ENCODE assay signal across 9 mouse cellular contexts in genomic region chr13:84345791-84346511, GRCm38 (mm10).
DNase-seq lines count a peak whose midpoint lies in the region; ATAC-seq and TF ChIP-seq lines count a peak whose summit lies in the region.
"Had no signal": no experiment of that assay in that cellular context is flagged by ENCODE, and none has a peak within 500 bp of the region (broad histone marks: within the 10 kb centered on the region; RNA-seq: fewer than 3 reads in every experiment).

No protein-coding gene starts in this region.

- no peak for ATAC-seq in frontal cortex, adult (ENCODE audit: low TSS enrichment)
- ATAC-seq in embryonic facial prominence, embryonic 11.5 days (replicated peaks; ENCODE audit: insufficient number of reproducible peaks, low FRiP score, low TSS enrichment, low read depth), result no peak

- H3K27me3 ChIP-seq in ES-Bruce4 (ENCODE audit: control insufficient read depth, insufficient read depth, low read length, poor library complexity, severe bottlenecking), result peaks cover 9% of the 10 kb centered on the region; the same call in 1 of the 2 replicates
- H3K27me3 ChIP-seq in embryonic facial prominence, embryonic 11.5 days (ENCODE audit: control insufficient read depth, insufficient read depth, low read length), result peaks cover 23% of the 10 kb centered on the region

- WGBS in embryonic facial prominence, embryonic 11.5 days, result under 1% methylated on average over 30 of the region's 30 CpGs

- intact Hi-C loops in left cerebral cortex, postnatal 10 days (cut with DNase I), result loop anchor here (1.0 to 5.0 kb wide), 6 partner anchors 266 to 684 kb away; no protein-coding TSS in a partner anchor

- H3K4me2 ChIP-seq in embryonic facial prominence, embryonic 11.5 days (ENCODE audit: low read depth, low read length), result no peak overlapping the region; the same call in 1 of the 2 replicates
- H3K4me2 ChIP-seq: liver, embryonic 13.5 days had no signal

- peak overlapping the region; percentile 10; the same call in 1 of the 2 replicates for H3K4me3 ChIP-seq in ES-Bruce4 (ENCODE audit: low read depth, low read length)
- H3K4me3 ChIP-seq in embryonic facial prominence, embryonic 11.5 days (ENCODE audit: low read depth, low read length), result no peak overlapping the region
- H3K4me3 ChIP-seq: liver, embryonic 13.5 days had no signal

- H3K27ac ChIP-seq in ES-Bruce4 (ENCODE audit: insufficient read depth, low read length), result no peak overlapping the region
- 0 out of 2 replicates have a peak overlapping the region, but pooled peaks have one; percentile 20 for H3K27ac ChIP-seq in embryonic facial prominence, embryonic 11.5 days (replicated peaks; ENCODE audit: low read depth, low read length)
- H3K27ac ChIP-seq: liver, embryonic 13.5 days had no signal

- H3K9me3 ChIP-seq in ES-Bruce4 (replicated peaks; ENCODE audit: control insufficient read depth, insufficient read depth, low read length, poor library complexity, severe bottlenecking), result no peaks in the 10 kb centered on the region
- H3K9me3 ChIP-seq in embryonic facial prominence, embryonic 11.5 days (replicated peaks; ENCODE audit: control insufficient read depth, low read length), result no peaks in the 10 kb centered on the region
- H3K9me3 ChIP-seq: liver, embryonic 13.5 days had no signal

- TF ChIP-seq POLR2A in ES-Bruce4 (IDR thresholded peaks at IDR 0.05; ENCODE audit: insufficient read depth, low read length), result no peak

- TF ChIP-seq EP300 in ES-Bruce4 (IDR thresholded peaks at IDR 0.05; ENCODE audit: insufficient read depth, low read depth, low read length), result no peak

- no peak overlapping the region for H3K9ac ChIP-seq in ES-Bruce4 (ENCODE audit: low read depth, poor library complexity, severe bottlenecking)
- peak overlapping the region; percentile 13 for H3K9ac ChIP-seq in embryonic facial prominence, embryonic 11.5 days (replicated peaks; ENCODE audit: low read length)
- H3K9ac ChIP-seq: liver, embryonic 13.5 days had no signal

- DNase-seq in frontal cortex, postnatal 10 days (ENCODE audit: low spot score in 2 of 2), result peak; percentile 26 to 46
- peak; percentile 39 for DNase-seq in embryonic facial prominence, embryonic 11.5 days (ENCODE audit: low spot score)
- DNase-seq in left cerebral cortex, postnatal 10 days (ENCODE audit: extremely low spot score in 1 of 2, low spot score in 2 of 2), result peak; percentile 49 to 53
- peak; percentile 59 for DNase-seq in retina, postnatal 1 day
- DNase-seq in urinary bladder, adult 18-20 months (ENCODE audit: low spot score in 2 of 2), result no peak
- no peak for DNase-seq in adrenal gland, postnatal 4 days (ENCODE audit: low spot score in 2 of 2)
- DNase-seq: liver, embryonic 13.5 days had no signal

- no peak for TF ChIP-seq CTCF in ES-Bruce4 (IDR thresholded peaks at IDR 0.05; ENCODE audit: low read depth, low read length)

- no peaks in the 10 kb centered on the region for H3K4me1 ChIP-seq in ES-Bruce4 (ENCODE audit: control insufficient read depth, insufficient read depth, low read length)
- H3K4me1 ChIP-seq in embryonic facial prominence, embryonic 11.5 days (ENCODE audit: control insufficient read depth, insufficient read depth, low read length), result no peaks in the 10 kb centered on the region; the same call in none of the 2 replicates
- H3K4me1 ChIP-seq: liver, embryonic 13.5 days had no signal

- H3K36me3 ChIP-seq in ES-Bruce4 (ENCODE audit: control insufficient read depth, insufficient read depth, low read length, poor library complexity, severe bottlenecking), result no peaks in the 10 kb centered on the region
- H3K36me3 ChIP-seq in embryonic facial prominence, embryonic 11.5 days (replicated peaks; ENCODE audit: control insufficient read depth, insufficient read depth, low read depth, low read length), result no peaks in the 10 kb centered on the region
- H3K36me3 ChIP-seq: liver, embryonic 13.5 days had no signal

Comparison
In these comparisons a context has a peak if more than half of its experiments do, and no peak if none do; other contexts are left out.
1. DNase-seq: peak in frontal cortex, postnatal 10 days (2 of 2), embryonic facial prominence, embryonic 11.5 days (single experiment), left cerebral cortex, postnatal 10 days (2 of 2) and retina, postnatal 1 day (single experiment); none in urinary bladder, adult 18-20 months (0 of 2) and adrenal gland, postnatal 4 days (0 of 2).